Mouse (Mus musculus) ovary, postnatal 10 days (tissue): Measurements from ENCODE around the gene Gm12886.

Source experiments
- DNase-seq: peaks from one replicate; pipeline ENCODE4 v3.0.0; 2022; ENCODE audit warnings: low spot score

Gm12886 gene

DNA sequence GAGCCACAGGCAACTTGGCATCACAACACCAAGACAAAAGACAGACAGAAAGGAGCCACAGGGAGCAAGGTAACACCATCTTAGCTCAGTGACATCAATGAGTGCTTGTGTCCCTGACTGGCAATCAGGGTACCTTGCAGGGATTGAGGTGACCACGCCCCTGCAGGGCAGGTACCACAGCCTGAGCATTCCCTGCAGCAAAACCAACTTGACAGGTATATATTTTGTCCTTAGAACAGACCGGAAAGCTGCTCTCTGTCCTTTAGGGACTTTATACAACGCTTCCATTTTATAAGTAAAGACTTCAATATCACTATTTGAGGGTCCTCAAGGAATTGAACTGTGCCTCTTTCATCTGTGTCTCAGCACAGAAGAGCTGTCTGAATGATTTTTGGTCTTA lies at the start of gene Gm12886:
Gene Gm12886, minus strand, starts transcription at position 101 of the 400 bp plus-strand sequence.
- no peak for DNase-seq
